Mouse (Mus musculus) megakaryocyte, embryonic 14.5 days (primary cell): ENCODE results near the gene Ppp1r3d.

Experiments used
- FLI1 ChIP-seq: IDR thresholded peaks from 2 replicates; pipeline ENCODE4 v1.6.1; 2012; ENCODE audit warnings: low read length, inconsistent platforms, mixed read lengths
- GATA1 ChIP-seq: IDR thresholded peaks from 3 replicates; pipeline ENCODE4 v1.6.1; 2012; ENCODE audit warnings: mixed read lengths, low read length, inconsistent platforms, borderline replicate concordance

GRCm38 (mm10) chr2:178429426-178429825, 15.2 kb upstream of the Ppp1r3d start:
- no peak for TF ChIP-seq FLI1
- TF ChIP-seq GATA1 = no peak
